Mouse (Mus musculus): Measurements from ENCODE around the gene Colgalt2. TPM values are rescaled to one million over a fixed set of nuclear protein-coding genes. Genes with fewer than 3 reads are reported as not detected.

Gene Colgalt2
- polyA plus RNA-seq, 1 experiment from 2014 or later, result 1.0 TPM

- H3K4me1 ChIP-seq, result peaks cover 15% of the 10 kb centered on the region; the same call in 1 of the 2 replicates
- no peaks in the 10 kb centered on the region for H3K9me3 ChIP-seq
- no peak for ATAC-seq (ENCODE audit: borderline replicate concordance, extremely low read depth, low FRiP score, low TSS enrichment)
- no peaks in the 10 kb centered on the region for H3K27me3 ChIP-seq
- H3K4me3 ChIP-seq, result no peak overlapping the region
- 33% methylated on average over 5 of the region's 5 CpGs for WGBS
- H3K36me3 ChIP-seq, result no peaks in the 10 kb centered on the region
- peak overlapping the region; percentile 75; the same call in 1 of the 2 replicates for H3K27ac ChIP-seq
- no peak overlapping the region for H3K9ac ChIP-seq
- H3K4me2 ChIP-seq, result no peak overlapping the region
These were observed 58.0 kb downstream of the Colgalt2 start for GRCm38 (mm10) chr1:152457596-152457995.

GRCm38 (mm10) chr1:152458996-152459395 is 59.4 kb downstream of the Colgalt2 start:
- Histone ChIP-seq H3K4me3 (no peak overlapping the region), H3K4me1 (peaks cover 15% of the 10 kb centered on the region; the same call in 1 of the 2 replicates), H3K9ac (no peak overlapping the region), H3K27me3 (no peaks in the 10 kb centered on the region), H3K4me2 (no peak overlapping the region), H3K9me3 (no peaks in the 10 kb centered on the region), H3K36me3 (no peaks in the 10 kb centered on the region), H3K27ac (no peak overlapping the region)
- no peak for ATAC-seq (ENCODE audit: borderline replicate concordance, extremely low read depth, low FRiP score, low TSS enrichment)
- 85% methylated on average over 7 of the region's 7 CpGs for WGBS

- Histone ChIP-seq H3K9me3 (no peaks in the 10 kb centered on the region), H3K4me2 (no peak overlapping the region), H3K27me3 (no peaks in the 10 kb centered on the region), H3K4me1 (peaks cover 13% of the 10 kb centered on the region; the same call in 1 of the 2 replicates), H3K36me3 (no peaks in the 10 kb centered on the region), H3K9ac (no peak overlapping the region), H3K4me3 (no peak overlapping the region), H3K27ac (no peak overlapping the region)
- no peak for ATAC-seq (ENCODE audit: borderline replicate concordance, extremely low read depth, low FRiP score, low TSS enrichment)
- WGBS, result 77% methylated on average over 3 of the region's 3 CpGs
These were observed 61.3 kb downstream of the Colgalt2 start for GRCm38 (mm10) chr1:152460931-152461330.

- no peaks in the 10 kb centered on the region for H3K9me3 ChIP-seq
- H3K4me2 ChIP-seq, result no peak overlapping the region
- ATAC-seq (ENCODE audit: borderline replicate concordance, extremely low read depth, low FRiP score, low TSS enrichment), result peak; percentile 59; the same call in 1 of the 2 replicates
- WGBS, result 24% methylated on average over 3 of the region's 3 CpGs
- H3K4me3 ChIP-seq, result no peak overlapping the region
- peaks cover 12% of the 10 kb centered on the region; the same call in 1 of the 2 replicates for H3K4me1 ChIP-seq
- no peaks in the 10 kb centered on the region for H3K27me3 ChIP-seq
- peak overlapping the region; percentile 71 for H3K27ac ChIP-seq
- H3K9ac ChIP-seq, result no peak overlapping the region
- no peaks in the 10 kb centered on the region for H3K36me3 ChIP-seq
These were observed 62.2 kb downstream of the Colgalt2 start for GRCm38 (mm10) chr1:152461814-152462213.

GRCm38 (mm10) chr1:152462348-152462747 is 62.7 kb downstream of the Colgalt2 start:
- Histone ChIP-seq H3K4me2 (no peak overlapping the region), H3K9ac (no peak overlapping the region), H3K4me1 (peaks cover 11% of the 10 kb centered on the region; the same call in 1 of the 2 replicates), H3K4me3 (no peak overlapping the region), H3K9me3 (no peaks in the 10 kb centered on the region), H3K36me3 (no peaks in the 10 kb centered on the region), H3K27me3 (no peaks in the 10 kb centered on the region), H3K27ac (peak overlapping the region; percentile 71)
- 70% methylated on average over 7 of the region's 7 CpGs for WGBS
- ATAC-seq (ENCODE audit: borderline replicate concordance, extremely low read depth, low FRiP score, low TSS enrichment), result no peak

GRCm38 (mm10) chr1:152466280-152466679 is 66.7 kb downstream of the Colgalt2 start:
- Histone ChIP-seq H3K9me3 (no peaks in the 10 kb centered on the region), H3K4me1 (peaks cover 10% of the 10 kb centered on the region), H3K4me2 (no peak overlapping the region), H3K4me3 (no peak overlapping the region), H3K9ac (no peak overlapping the region), H3K27ac (no peak overlapping the region), H3K36me3 (no peaks in the 10 kb centered on the region), H3K27me3 (no peaks in the 10 kb centered on the region)
- ATAC-seq (ENCODE audit: borderline replicate concordance, extremely low read depth, low FRiP score, low TSS enrichment), result no peak
- whole genome bisulfite sequencing, result 22% methylated on average over 3 of the region's 3 CpGs

- no peak for ATAC-seq (ENCODE audit: borderline replicate concordance, extremely low read depth, low FRiP score, low TSS enrichment)
- Histone ChIP-seq H3K36me3 (no peaks in the 10 kb centered on the region), H3K4me1 (peaks cover 7% of the 10 kb centered on the region), H3K9ac (no peak overlapping the region), H3K4me2 (no peak overlapping the region), H3K27ac (no peak overlapping the region), H3K4me3 (no peak overlapping the region), H3K9me3 (no peaks in the 10 kb centered on the region), H3K27me3 (no peaks in the 10 kb centered on the region)
- 59% methylated on average over 9 of the region's 9 CpGs for WGBS
These were observed 68.8 kb downstream of the Colgalt2 start for GRCm38 (mm10) chr1:152468443-152468842.

GRCm38 (mm10) chr1:152476126-152476525 is 76.5 kb downstream of the Colgalt2 start:
- Histone ChIP-seq H3K4me3 (no peak overlapping the region), H3K4me1 (no peaks in the 10 kb centered on the region), H3K27me3 (no peaks in the 10 kb centered on the region), H3K4me2 (no peak overlapping the region), H3K9me3 (no peaks in the 10 kb centered on the region), H3K27ac (no peak overlapping the region), H3K36me3 (no peaks in the 10 kb centered on the region), H3K9ac (no peak overlapping the region)
- ATAC-seq (ENCODE audit: borderline replicate concordance, extremely low read depth, low FRiP score, low TSS enrichment), result no peak
- 72% methylated on average over 4 of the region's 4 CpGs for WGBS

GRCm38 (mm10) chr1:152490842-152491241 is 91.2 kb downstream of the Colgalt2 start:
- H3K4me1 ChIP-seq, result no peaks in the 10 kb centered on the region
- H3K36me3 ChIP-seq, result no peaks in the 10 kb centered on the region
- 91% methylated on average over 1 of the region's 1 CpGs for WGBS
- no peak overlapping the region for H3K27ac ChIP-seq
- no peak for ATAC-seq (ENCODE audit: borderline replicate concordance, extremely low read depth, low FRiP score, low TSS enrichment)
- H3K4me2 ChIP-seq, result no peak overlapping the region
- H3K4me3 ChIP-seq, result no peak overlapping the region
- H3K9me3 ChIP-seq, result no peaks in the 10 kb centered on the region
- no peaks in the 10 kb centered on the region for H3K27me3 ChIP-seq
- no peak overlapping the region for H3K9ac ChIP-seq

GRCm38 (mm10) chr1:152492258-152492657 is 92.6 kb downstream of the Colgalt2 start:
- Histone ChIP-seq H3K4me3 (no peak overlapping the region), H3K27me3 (no peaks in the 10 kb centered on the region)
- ATAC-seq (ENCODE audit: borderline replicate concordance, extremely low read depth, low FRiP score, low TSS enrichment), result no peak

GRCm38 (mm10) chr1:152496831-152497230 is 97.2 kb downstream of the Colgalt2 start:
- Histone ChIP-seq H3K9me3 (no peaks in the 10 kb centered on the region), H3K4me3 (no peak overlapping the region), H3K4me2 (no peak overlapping the region), H3K36me3 (no peaks in the 10 kb centered on the region), H3K27ac (no peak overlapping the region; the same call in 1 of the 2 replicates), H3K4me1 (peaks cover 4% of the 10 kb centered on the region), H3K27me3 (no peaks in the 10 kb centered on the region), H3K9ac (no peak overlapping the region)
- no peak for ATAC-seq (ENCODE audit: borderline replicate concordance, extremely low read depth, low FRiP score, low TSS enrichment)
- 38% methylated on average over 2 of the region's 2 CpGs for WGBS

More at GRCm38 (mm10) chr1:152492258-152492657, 92.6 kb downstream of the Colgalt2 start:
- Histone ChIP-seq H3K9me3 (no peaks in the 10 kb centered on the region), H3K4me2 (no peak overlapping the region), H3K4me1 (peaks cover 1% of the 10 kb centered on the region), H3K36me3 (no peaks in the 10 kb centered on the region), H3K27ac (no peak overlapping the region), H3K9ac (no peak overlapping the region)
- 85% methylated on average over 1 of the region's 1 CpGs for WGBS

GRCm38 (mm10) chr1:152497581-152497980 is 98.0 kb downstream of the Colgalt2 start:
- Histone ChIP-seq H3K27ac (peak overlapping the region; percentile 48; the same call in 1 of the 2 replicates), H3K36me3 (no peaks in the 10 kb centered on the region), H3K4me2 (peak overlapping the region; percentile 32), H3K27me3 (no peaks in the 10 kb centered on the region), H3K4me3 (no peak overlapping the region; the same call in 1 of the 2 replicates), H3K9me3 (no peaks in the 10 kb centered on the region), H3K4me1 (peaks cover 4% of the 10 kb centered on the region), H3K9ac (no peak overlapping the region)
- 33% methylated on average over 11 of the region's 11 CpGs for WGBS
- no peak for ATAC-seq (ENCODE audit: borderline replicate concordance, extremely low read depth, low FRiP score, low TSS enrichment)

GRCm38 (mm10) chr1:152499802-152500201 is 100.2 kb downstream of the Colgalt2 start:
- Histone ChIP-seq H3K9ac (no peak overlapping the region), H3K36me3 (no peaks in the 10 kb centered on the region), H3K9me3 (no peaks in the 10 kb centered on the region), H3K27me3 (no peaks in the 10 kb centered on the region), H3K4me2 (no peak overlapping the region), H3K27ac (no peak overlapping the region), H3K4me1 (peaks cover 4% of the 10 kb centered on the region), H3K4me3 (no peak overlapping the region)
- ATAC-seq (ENCODE audit: borderline replicate concordance, extremely low read depth, low FRiP score, low TSS enrichment), result no peak
- WGBS, result 63% methylated on average over 12 of the region's 12 CpGs
